Mouse (Mus musculus) right cerebral cortex, postnatal 36 days (tissue): Measurements from ENCODE around the gene Mb.

Experiments
- DNase-seq, 2 experiments: peaks; one replicate each; pipeline ENCODE4 v3.0.0; 2022; ENCODE audit warnings: low spot score in 2 of 2, mixed read lengths in 1 of 2

Gene Mb

DNA sequence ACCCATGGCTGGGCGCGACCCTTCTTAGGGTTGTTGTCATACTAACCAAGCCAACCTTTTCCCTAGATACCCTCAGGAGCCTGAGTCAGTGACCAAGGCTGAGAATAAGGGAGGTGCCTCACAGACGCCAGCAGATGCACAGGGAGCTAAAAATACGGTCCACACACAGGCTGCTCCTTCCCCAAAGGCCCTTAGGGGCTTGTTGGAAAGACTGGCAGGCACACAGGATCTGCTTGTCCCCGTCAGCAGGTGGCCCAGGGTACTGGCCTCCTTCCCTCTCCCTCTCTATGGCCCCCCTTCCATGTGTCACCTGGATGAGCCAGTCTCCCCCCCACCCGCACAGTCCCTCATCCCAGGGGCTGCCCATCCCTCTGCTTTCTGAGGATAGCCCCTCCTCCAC lies 22.8 kb downstream of the Mb start:
- no peak for DNase-seq

GRCm38 (mm10) chr15:77027117-77027516 lies 23.4 kb downstream of the Mb start:
- no peak for DNase-seq

DNA sequence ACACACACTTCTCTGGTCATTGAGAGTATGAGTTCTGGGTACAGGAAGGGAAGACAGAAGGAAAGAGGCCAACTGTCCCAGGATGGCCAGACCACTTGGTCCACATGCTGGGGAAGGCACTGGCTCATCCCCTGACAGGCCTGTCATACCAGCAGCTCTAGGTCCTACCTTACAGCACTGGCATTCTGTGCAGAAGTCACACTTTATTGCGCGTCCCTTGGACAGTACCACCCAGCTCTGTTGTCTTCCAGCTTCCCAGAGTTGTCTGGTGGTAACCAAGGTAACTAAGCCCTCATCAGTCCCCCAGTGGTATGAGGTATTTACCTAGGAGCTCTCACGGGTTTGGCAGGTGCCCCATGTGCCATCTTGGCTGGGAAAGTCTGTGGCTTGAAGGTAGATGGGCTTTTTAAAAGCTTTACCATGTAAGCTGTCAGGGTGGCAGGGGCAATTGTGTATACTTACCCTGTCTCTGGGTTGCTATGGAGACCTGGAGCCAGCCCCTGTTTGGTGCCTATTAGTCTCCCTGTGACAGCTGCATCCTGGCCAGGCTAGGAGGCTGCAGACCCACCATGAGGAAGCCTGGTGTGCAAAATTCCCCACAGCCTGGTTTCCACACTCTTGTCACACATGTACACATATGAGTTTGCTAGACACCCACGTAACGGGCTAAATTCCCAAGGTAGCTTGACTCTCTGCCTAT lies 24.4 kb downstream of the Mb start:
- DNase-seq = no peak

DNA sequence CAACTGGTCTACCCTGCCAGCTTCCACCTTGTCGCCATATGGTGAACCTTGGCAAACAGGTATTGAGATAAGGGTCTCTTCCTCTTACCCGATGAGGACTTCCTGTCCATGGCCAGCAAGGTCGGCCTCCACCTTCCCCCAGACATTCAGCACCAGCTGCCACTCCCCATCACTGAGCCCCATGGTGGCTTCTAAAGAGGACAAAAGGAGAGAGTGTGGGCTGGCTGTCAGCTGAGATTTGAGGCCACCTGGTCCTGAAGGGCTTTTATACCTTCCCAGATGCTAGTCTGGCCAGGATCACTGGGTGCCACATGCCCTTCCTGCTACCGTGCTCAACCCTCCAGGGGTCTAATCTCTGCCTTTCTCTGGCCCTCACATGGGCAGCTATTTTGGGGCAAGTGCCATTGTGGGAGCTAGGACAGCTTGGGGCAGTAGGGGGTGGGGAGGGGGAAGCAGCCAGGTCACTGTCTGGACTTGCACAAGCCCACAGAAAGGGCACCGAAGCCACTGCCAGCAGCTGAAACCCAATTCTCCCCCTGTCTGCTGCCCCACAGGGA lies 28.0 kb downstream of the Mb start:
- DNase-seq = no peak

GRCm38 (mm10) chr15:77021851-77022250 lies 28.6 kb downstream of the Mb start:
- DNase-seq = no peak

GRCm38 (mm10) chr15:77021056-77021455 lies 29.4 kb downstream of the Mb start:
- DNase-seq = no peak

DNA sequence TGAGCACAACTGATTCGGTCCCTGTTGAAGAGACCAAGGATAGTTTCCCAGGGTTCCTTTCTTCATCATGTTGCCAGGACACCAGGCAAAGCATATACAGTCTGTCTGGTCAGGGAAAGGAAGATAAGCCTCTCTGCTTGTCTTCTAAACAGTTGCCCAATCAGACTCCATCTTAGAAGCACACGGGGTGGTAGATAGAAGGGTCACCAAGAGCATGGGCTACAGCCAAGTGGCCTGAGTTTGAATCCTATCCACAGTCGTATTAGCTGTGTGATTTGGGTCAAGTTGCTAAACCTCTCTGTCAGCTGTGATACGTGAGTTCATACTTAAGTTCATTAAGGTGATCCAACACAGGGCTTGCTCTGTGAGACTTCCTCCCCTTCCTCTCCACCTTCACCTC lies 30.3 kb downstream of the Mb start:
- DNase-seq = no peak

DNA sequence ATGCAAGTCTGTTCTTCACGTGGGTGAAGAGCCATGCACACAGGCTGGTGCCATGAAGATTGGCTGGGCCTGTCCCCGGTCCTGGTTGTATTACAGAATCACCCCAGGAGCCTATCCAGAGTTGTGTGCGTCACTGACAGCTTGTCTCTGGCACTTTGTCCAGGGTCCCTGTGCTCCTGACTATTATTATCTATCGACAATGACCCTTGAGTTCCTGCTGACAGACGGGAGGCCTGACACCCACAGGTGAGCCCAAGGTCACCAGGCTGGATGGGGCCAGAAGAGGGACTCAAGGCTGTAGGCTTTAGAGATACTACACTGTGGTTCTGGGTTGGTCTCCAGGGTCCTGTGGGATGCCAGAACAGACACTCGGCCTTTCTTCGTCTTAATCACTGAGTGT lies 30.9 kb downstream of the Mb start:
- DNase-seq = no peak

GRCm38 (mm10) chr15:77018740-77019340 lies 31.6 kb downstream of the Mb start:
- DNase-seq = no peak

DNA sequence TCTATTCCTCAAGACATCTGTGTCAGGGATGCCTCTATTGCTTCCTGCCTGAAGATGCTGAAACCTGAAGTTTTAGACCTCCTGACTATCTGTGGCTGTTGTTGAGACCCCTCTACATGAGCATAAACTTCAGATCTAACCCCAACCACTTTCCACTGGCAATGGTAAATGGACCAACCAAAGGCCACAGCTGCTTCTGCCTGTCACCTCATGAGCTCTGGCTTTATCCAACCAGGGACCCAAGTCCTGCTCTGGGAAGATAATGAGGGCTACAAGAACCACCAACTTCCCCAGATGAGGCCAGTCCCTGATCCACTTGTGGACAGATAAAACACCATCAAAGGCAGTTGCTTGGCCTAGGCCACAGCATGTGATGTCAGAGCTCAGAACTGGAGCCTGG lies 32.6 kb downstream of the Mb start:
- DNase-seq = no peak

GRCm38 (mm10) chr15:77016509-77016908 lies 34.0 kb downstream of the Mb start:
- DNase-seq = no peak

DNA sequence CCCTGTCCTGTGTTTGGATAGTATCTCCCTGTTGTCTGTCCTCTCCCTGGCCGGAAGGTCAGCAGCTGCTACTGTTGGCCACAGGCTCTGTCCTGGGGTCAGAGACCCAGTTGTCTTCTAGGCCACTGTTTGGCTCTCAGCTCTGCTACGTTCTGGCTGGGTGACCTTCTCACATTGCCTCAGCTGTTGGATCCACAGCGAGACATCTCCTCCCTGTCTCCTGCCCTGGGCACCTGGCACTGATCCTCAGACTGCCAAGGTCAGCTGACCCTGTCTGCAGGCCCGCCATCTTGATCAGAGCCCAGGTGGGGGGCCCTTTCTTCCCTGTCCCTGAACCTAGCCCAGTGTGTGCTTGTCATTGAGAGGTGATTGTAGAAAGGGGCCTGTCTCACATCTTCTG lies 35.5 kb downstream of the Mb start:
- DNase-seq = no peak

- DNase-seq = no peak
Observed at GRCm38 (mm10) chr15:77014431-77014830, 36.0 kb downstream of the Mb start.

- peak in 1 of 2 experiments; percentile 44 for DNase-seq
Observed at GRCm38 (mm10) chr15:77013753-77014241, 36.7 kb downstream of the Mb start.

DNA sequence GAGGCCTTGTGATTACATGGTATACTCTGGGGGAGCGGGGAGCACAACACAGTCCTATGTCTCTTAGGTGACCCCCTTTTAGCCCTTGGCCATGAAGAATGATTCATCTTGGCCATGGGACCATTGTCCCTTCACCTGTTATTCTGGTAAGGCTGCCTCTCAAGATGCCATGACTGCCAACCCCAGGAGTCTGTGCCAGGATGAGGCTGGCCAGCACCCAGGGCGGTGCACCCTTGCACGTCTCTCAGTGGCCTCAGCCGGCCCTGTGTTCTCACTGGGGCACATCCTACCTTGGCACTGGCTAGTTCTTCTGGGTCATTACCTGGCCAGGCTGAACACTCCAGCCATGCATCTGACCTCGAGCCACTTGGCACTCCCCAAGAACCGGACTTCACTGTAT lies 41.6 kb downstream of the Mb start:
- no peak for DNase-seq

- peak in 1 of 2 experiments; percentile 27 for DNase-seq
Observed at GRCm38 (mm10) chr15:77003868-77004215, 46.6 kb downstream of the Mb start.

- no peak for DNase-seq
Observed at GRCm38 (mm10) chr15:77003173-77003867, 47.1 kb downstream of the Mb start.

DNA sequence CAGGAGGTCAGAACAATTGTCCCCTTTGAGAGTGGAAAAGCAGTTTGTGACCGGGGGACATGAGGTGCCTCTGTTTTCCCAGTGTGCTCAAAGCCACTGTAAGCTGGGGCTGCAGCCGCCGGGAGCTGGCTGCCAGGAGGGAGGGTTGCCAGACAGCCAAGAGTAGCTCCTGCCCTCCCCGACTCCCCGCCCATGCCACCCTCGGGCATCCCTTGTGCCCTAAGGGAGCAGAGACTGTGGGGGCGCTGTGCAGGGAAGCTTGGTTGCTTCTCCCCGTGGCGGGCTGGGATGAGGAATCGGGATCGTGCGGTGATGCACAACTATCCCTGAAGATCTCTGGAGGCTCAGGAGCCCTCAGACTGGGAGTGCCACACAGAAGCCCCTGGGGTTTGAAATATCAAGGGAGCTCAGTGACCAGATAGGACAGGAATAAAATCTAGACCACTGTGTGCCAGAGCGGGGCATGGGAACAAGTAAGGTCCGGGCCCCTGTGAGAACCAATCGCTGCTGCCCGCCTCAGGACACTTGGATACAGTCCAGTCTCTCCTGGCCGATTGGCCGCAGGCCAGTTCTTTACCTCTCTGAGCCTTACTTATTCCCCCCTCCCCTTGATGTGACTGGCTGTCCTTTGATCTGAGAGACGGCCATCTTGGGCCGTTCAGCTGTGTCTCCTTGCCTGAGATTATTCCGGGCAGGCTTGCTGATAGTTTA lies 51.4 kb downstream of the Mb start:
- DNase-seq = no peak

GRCm38 (mm10) chr15:76998048-76998447 lies 52.4 kb downstream of the Mb start:
- DNase-seq = no peak

DNA sequence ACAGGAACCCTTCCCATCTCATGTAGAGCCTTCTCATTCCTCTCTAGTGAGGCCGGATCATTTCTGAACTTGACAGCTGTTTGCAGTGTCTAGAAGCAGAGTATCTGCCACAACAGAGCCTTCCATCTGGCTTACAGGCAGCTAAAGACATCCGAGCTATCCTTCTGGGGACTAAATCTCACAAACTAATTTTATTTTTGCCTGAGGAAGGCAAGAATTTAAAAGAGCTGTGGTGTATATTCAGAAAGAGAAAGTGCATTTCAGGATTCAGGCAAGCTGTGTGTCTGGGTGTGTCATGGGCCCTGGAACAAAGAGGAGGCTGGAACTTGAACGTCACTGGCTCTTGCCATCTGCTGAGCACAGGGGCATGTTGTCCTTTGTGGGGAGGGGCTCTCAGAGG lies 56.1 kb downstream of the Mb start:
- no peak for DNase-seq

DNA sequence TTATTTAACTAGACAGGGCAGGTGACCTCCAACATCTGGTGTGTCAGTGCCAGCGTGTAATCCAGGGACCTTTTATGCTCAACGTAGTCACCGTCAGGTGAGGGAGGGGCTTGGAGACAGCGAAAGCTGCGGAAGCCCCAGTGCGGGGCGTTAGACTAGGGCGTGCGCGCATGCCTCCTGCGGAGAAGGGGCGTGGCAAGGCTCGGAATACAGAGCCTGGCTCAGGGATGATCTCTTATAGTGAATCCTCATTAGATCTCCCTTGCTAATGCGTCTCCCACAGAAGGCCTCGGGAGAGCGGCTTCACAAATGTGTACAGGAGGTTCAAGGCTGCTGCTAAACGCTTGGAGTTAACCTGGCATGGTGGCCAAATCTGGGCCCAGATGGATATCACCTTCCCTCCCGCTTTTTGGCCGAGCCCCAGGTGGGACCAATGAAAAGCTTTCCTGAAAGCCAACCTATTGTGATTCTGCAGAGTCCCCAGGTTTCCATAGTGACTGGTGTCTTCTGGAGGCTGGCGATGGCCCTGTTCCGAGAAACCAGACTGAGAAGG lies 62.9 kb downstream of the Mb start:
- DNase-seq = peak; percentile 36 to 53

- DNase-seq = no peak
Observed at GRCm38 (mm10) chr15:76987137-76987536, 63.3 kb downstream of the Mb start.
